Mouse (Mus musculus) E14TG2a.4 (cell line): ENCODE measurements around the gene Rnf150.

Experiments
- CTCF ChIP-seq: conservative IDR thresholded peaks from 2 replicates; pipeline ENCODE4 v1.5.1; 2014; ENCODE audit warnings: low read length
- NANOG ChIP-seq: IDR thresholded peaks from 2 replicates; pipeline ENCODE4 v1.6.1; 2014; ENCODE audit warnings: borderline replicate concordance, low read length, mixed read lengths
- POU5F1 ChIP-seq: IDR thresholded peaks from 2 replicates; pipeline ENCODE4 v1.6.1; 2014; ENCODE audit warnings: low read length, borderline replicate concordance

- TF ChIP-seq CTCF (peak; percentile 29; the same call in 1 of the 2 replicates), NANOG (no peak), POU5F1 (no peak)
Observed at GRCm38 (mm10) chr8:83100041-83100440, 236.9 kb downstream of the Rnf150 start.
